Mouse (Mus musculus) c-Kit-positive CD71-positive TER-119-negative erythroid progenitor cells, embryonic 14.5 days (primary cell): Measurements from ENCODE around the gene Prkcb.

ENCODE experiments used
- DNase-seq: peaks from one replicate; pipeline ENCODE4 v3.0.0-alpha.2; 2013; ENCODE audit warnings: low read depth

Gene Prkcb

DNA sequence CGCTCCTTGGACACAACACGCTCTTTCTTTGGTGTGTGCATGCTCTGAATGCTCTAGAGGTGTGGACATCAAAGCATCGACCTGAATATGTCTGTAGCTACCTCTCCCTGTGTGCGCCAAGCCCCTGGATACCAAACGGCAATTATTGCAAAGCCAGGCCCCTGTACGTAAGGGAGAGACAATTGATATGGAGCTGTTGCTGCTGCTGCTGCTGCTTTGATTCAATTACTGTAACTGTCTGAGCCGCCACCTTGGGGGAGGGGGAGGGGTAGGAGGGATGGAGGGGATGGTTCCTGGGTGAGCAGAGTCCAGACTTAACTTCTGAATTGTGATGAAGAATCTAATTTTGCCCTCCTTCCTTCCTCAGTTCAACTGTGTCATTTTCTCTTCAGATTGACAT, 312.3 kb downstream of the Prkcb start:
- DNase-seq: no peak

DNA sequence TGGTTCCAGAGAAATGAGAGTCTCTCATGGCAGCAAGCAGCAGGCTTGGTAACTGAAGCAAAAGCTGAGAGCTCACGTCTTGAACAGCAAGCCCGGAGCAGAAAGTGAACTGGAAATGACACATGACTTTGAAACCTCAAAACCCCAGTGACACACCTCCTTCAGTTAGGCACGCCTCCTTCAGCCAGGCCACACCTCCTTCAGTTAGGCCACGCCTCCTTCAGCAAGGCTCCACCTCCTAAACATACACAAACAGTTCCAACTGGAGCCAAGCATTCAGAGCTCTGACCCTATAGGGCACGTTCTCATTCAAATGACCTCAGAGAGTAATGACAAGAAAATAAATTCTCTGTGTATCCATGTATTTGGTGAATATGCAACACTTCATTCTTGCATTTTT, 316.5 kb downstream of the Prkcb start:
- DNase-seq: no peak

GRCm38 (mm10) chr7:122609420-122609819, 320.9 kb downstream of the Prkcb start:
- no peak for DNase-seq

DNA sequence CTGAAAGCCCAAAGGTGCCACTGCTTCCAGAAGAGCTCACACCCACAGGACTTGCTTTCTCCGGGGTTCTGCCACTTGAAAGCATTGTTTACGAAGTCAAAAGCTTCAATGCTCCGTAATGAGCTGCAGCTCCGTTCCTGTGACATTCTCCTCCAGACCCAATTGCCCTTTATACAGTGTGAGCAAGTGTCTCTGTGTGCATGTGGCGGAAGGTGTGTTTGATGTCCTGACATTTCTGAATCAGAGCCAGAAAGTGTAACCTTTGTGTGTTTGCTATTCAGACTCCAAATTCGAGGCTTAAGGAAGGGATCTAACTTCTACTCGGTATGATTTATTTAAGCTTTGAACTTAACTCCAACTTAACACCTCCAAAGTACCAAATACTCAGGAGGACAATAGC, 321.6 kb downstream of the Prkcb start:
- no peak for DNase-seq

DNA sequence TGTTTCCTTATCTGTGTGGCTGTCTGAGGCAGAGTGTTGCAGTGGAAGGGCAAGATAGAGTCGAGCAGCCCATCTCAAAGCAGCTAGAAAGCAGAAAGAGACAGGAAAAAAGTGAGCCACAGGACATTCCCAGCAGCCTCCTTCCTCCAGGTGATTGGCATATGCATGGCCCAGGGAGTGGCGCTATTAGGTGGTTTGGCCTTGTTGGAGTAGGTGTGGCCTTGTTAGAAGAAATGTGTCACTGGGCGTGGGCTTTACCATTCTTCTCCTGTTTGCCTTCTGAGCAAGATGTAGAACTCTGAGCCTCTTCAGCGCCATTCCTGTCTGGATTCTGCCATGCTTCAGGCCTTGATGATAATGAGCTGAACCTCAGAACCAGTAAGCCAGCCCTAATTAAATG, 325.3 kb downstream of the Prkcb start:
- DNase-seq: no peak

DNA sequence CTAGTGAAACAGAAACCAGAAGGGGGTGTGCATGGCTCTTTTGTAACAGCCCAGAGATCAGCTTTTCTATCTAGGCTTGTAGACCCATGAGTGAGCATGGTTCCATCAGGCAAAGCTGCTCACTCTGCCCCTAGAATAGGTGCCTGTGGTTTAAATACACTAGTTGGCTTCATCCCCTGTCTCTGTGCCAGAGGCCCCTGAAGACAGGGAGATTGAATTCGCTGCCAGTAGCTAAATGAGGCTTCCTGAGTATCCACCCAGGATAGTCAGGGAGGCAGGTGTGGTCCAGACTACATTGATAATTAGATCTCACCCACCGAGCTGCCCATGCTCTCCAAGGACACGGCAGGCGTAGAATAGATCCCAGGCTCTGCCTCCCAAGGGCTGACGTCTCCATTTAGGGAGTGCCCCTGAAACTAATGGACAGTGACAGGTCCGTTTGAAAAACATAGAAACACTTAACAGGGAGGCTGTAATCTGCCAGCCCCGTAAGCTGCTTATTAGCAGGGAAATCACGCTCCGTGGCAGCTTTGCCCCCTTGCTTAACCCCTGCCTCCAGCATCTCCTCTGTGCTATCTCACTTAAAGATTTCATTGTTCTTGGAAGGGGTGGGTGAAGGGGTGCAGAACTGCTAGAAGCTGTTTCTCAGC, 333.7 kb downstream of the Prkcb start:
- no peak for DNase-seq

DNA sequence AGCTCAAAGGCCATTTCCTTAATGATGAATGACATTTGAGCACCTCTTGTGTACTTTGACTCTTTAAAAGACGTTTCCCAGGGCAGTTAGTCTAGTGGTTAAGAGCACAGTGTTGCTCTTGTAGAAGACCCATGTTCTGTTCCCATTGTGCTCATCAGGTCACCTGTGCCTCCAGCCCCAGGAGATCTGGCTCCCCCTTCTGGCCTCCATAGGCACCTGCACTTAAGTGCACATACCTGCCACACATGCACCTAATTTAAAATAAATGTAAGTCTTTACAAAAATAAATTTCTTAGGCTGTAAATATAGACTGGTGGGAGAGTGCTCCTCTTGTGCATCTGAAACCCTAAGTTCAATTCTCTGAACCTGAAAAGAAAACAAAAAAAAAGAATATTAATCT, 335.2 kb downstream of the Prkcb start:
- no peak for DNase-seq

- DNase-seq: no peak
Observed at GRCm38 (mm10) chr7:122628050-122628449, 339.5 kb downstream of the Prkcb start.

- no peak for DNase-seq
Observed at GRCm38 (mm10) chr7:122630386-122630785, 341.8 kb downstream of the Prkcb start.

DNA sequence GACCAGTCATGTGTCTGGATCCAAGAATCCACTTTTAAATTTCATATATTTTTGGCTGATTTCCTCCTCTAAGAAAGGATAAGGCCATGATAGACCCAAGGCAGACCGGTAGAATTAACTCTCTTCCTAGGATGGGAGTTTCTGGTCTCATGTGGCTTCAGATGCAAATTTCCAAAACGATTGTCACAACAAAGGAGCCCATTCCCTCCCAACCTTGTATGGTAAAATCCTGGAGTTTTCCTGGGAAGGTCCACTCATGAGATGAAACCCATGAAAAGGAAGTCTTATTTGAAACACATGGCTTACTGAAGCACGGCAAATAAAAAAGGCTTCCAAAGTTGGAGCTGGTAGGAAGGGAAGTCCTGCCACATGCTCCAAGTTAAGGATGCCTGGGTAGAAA, 342.6 kb downstream of the Prkcb start:
- no peak for DNase-seq

- no peak for DNase-seq
Observed at GRCm38 (mm10) chr7:122632946-122633345, 344.4 kb downstream of the Prkcb start.

- no peak for DNase-seq
Observed at GRCm38 (mm10) chr7:122633463-122633862, 344.9 kb downstream of the Prkcb start.

- no peak for DNase-seq
Observed at GRCm38 (mm10) chr7:122643676-122644075, 355.1 kb downstream of the Prkcb start.

DNA sequence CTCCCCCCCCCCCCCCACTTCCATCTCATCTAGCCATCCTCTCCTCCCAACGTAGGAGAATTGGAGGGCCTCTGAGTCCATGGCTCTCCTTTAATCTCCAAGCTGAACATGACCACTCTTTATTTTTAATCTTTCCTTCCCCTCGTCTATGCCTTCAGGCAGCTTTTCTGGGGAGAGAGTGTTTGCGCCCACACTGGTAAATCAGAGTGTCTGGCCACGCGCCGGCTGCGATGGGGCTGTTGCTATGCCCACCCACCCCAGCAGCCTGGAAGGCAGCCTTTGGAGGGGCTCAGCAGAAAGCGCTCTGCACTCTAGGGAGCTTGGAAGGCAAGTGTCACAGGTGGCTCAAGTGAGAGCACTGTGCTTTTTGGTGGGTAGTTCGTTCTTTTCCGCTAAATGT, 360.8 kb downstream of the Prkcb start:
- DNase-seq: no peak

GRCm38 (mm10) chr7:122652523-122652922, 364.0 kb downstream of the Prkcb start:
- no peak for DNase-seq

DNA sequence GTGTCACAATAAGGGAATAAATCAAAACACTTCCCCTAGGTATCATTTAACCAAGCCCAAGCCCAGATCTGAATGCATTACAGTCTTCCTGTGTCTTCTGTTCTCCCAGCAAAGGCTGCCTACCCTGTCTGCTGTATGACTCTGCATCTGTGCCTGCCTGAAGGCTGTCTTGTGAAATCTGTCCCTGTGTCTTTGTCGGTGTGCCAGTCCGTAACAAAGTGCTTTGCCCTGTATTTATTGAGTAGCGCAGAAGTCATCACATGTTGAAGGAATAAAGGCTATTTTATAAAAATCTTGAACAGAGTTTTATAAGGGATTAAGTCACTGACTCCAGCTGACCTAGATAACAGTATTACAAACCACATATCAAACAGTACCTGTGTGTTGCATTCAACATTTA, 368.1 kb downstream of the Prkcb start:
- no peak for DNase-seq

DNA sequence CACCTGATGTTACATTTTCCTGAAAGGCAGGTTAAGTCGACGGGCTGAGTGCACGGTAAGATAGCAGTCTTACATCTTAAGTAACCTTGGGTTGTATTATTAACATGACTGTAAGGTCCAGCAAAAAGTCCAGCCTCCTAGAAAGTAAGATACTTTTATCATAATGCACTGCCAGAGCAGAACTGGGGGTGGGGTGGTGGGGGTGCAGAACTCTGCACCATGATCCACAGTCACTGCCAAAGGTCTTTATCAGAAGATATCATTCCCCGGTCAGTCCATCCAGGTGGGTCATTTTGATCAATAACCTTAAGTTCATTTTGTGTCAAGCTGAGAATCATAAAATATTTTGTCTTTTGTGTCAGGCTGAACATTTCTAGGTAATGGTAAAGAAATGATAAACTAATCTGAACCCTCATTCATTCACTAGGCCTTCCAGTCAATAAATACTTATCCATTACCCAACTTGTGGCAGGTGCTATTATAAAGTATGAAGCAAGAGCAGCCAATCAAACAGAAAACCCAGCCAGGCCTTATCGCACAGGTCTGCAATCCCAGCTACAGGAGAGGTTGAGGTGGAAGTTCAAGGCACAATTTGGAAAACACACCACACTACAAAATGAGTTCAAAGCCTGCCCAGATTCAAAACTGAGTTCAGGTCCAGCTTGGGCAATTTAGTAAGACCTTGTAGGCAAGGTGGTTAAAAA, 369.0 kb downstream of the Prkcb start:
- no peak for DNase-seq

DNA sequence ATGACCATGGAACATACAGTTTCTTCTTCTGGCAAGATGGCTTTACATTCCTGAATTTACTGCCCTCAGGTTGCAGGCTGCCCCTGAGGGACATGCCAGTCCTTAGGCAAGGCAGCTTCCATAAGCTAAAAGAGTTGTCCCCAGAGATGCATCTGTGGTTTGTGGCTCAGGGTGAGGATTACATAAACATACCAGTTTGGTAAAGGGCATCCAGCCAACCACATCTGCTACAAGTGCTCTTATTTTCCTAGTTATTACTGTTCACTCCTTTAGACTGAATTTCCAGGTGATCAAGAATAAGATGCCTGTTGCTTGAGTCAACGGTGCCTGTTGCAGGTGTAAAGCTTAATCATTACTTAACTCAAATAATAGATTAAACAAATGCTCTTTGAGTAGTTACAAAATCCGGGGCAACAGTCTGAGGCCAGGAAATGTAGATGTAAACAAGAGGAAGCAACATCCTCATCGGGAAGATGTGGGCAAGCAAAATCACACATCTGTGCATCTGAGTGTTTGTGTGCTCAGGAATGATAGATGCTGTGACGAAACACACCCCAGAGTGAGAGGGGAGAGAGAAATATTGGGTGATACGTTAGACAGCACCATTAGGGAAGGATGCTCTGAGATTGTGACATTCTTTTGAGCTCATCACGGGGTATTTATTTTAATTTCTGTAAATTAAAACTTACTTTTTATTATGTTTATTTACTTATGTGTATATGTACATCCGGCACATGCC, 376.9 kb downstream of the Prkcb start:
- DNase-seq: no peak

DNA sequence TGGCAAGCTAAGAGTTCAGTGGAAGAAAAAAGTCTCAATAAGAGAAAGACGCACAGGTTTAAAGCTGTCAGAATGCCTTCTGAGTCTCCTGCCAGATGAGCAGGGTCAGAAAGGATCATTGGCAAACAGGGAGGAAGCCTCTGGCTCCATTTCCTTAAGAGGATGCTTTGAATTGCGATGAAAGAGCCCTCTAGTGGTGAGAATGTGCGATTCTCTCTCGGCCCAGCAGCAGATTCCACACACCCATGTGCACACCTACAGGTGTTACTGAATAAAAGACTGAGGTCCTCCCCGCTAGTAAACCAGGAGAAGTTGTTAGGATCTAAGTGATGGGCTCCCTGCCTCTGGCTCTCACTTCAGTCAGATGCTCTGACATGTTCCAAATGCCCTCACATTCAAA, 379.4 kb downstream of the Prkcb start:
- DNase-seq: no peak

DNA sequence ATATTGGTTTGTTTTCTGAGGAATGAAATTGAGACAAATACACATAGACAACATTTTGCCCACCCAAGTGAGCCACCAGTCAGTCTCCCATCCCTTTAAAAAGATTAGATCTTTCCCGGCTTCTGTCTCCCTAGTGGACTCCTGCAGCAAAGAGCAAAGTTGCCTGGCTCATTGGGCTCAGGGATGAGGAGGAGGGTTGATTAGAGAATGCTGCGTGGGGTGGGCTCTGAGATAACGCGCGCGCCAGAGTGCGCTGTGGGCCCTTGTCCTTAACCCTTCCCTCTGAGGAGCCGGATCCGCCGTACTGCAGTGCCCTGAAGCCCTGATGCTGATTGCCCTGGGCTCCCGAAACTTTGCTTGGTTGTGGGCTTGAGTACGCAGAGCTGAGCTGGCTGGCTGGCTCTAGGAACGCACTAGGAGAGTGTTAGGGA, 381.9 kb downstream of the Prkcb start, which contains the start of gene Cacng3:
Gene Cacng3, plus strand, starts transcription at position 51 of the 431 bp plus-strand sequence.
- DNase-seq: no peak

DNA sequence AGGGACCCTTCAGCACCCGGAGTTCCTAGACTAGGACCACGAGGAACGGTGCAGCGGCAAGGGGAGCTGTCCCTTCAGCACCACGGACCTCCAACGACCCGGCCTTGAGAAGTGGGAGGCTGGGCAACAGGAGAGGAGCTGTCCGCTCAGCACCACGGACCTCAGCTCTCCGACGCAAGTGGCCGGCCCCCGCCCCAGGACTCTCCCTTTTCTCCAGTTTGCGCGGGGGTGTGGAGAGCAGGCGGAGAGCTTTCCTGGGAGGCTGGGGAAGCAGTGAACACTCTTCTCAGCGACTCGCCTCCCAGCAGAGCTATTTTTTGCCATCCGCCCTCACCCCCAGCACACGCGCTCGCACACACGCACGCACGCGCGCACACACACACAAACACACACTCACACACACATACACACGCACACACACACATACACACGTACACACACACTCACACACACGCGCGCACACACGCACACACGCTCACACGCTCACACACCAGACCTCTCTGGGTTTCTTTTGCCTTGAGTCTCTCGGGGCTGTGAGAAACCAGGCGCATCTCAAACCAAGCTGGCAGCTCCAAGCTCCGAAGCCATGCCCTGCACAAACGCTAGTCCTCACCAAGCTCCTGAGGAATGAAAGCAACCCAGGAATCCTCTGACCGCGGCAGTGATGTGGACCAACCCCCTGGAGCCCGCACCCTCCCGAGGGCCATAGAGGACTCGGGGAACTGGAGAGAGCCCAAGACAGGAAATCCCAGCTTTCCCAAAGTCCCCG, 382.5 kb downstream of the Prkcb start:
- DNase-seq: peak; percentile 65

- DNase-seq: no peak
Observed at GRCm38 (mm10) chr7:122672981-122673380, 384.4 kb downstream of the Prkcb start.
